Mouse (Mus musculus): ENCODE results near the gene Esp8. TPM values are rescaled to one million over a fixed set of nuclear protein-coding genes. Genes with fewer than 3 reads are reported as not detected.
"Not testable (repeated sequence)": the region's sequence is repeated elsewhere in the genome, so short reads cannot be mapped to it uniquely, and the experiment has no call there.

Gene Esp8
- polyA plus RNA-seq (2016; fragmentation: Nextera tagmentation; extraction: Ambion mirVana) = not detected in 2 replicates

GRCm38 (mm10) chr17:40519818-40520217 is at the start of gene Esp8:
Esp8 (plus strand) TSS chr17:40520022.
- Histone ChIP-seq H3K27me3 (replicated peaks) (no peaks in the 10 kb centered on the region), H3K36me3 (no peaks in the 10 kb centered on the region), H3K4me2 (no peak within 1 kb of the TSS), H3K4me1 (no peaks in the 10 kb centered on the region), H3K27ac (no peak within 1 kb of the TSS), H3K4me3 (no peak within 1 kb of the TSS), H3K9ac (no peak within 1 kb of the TSS), H3K9me3 (replicated peaks) (no peaks in the 10 kb centered on the region)
- WGBS (ENCODE audit: insufficient replicate concordance) = 50% methylated on average over 3 of the region's 3 CpGs
- ATAC-seq = no peak

GRCm38 (mm10) chr17:40483566-40483965 is 36.3 kb upstream of the Esp8 start:
- H3K4me3 ChIP-seq; H3K27me3 ChIP-seq (replicated peaks); ATAC-seq; H3K27ac ChIP-seq; H3K4me1 ChIP-seq; H3K36me3 ChIP-seq; H3K4me2 ChIP-seq; H3K9me3 ChIP-seq (replicated peaks); H3K9ac ChIP-seq: not testable (repeated sequence)
- 61% methylated on average over 10 of the region's 10 CpGs for WGBS (ENCODE audit: insufficient replicate concordance)

- H3K4me3 ChIP-seq; H3K36me3 ChIP-seq; H3K27ac ChIP-seq; H3K4me2 ChIP-seq; H3K4me1 ChIP-seq; H3K27me3 ChIP-seq (replicated peaks); ATAC-seq; H3K9ac ChIP-seq; H3K9me3 ChIP-seq (replicated peaks): not testable (repeated sequence)
- 71% methylated on average over 4 of the region's 4 CpGs for WGBS (ENCODE audit: insufficient replicate concordance)
These were observed 24.2 kb upstream of the Esp8 start for GRCm38 (mm10) chr17:40495468-40496185.

- H3K9ac ChIP-seq = no peak overlapping the region
- no peaks in the 10 kb centered on the region for H3K36me3 ChIP-seq
- no peaks in the 10 kb centered on the region for H3K4me1 ChIP-seq
- H3K27ac ChIP-seq = no peak overlapping the region
- H3K27me3 ChIP-seq (replicated peaks) = no peaks in the 10 kb centered on the region
- no peak overlapping the region for H3K4me3 ChIP-seq
- no peak for ATAC-seq
- no peak overlapping the region for H3K4me2 ChIP-seq
- 67% methylated on average over 3 of the region's 3 CpGs for WGBS (ENCODE audit: insufficient replicate concordance)
- no peaks in the 10 kb centered on the region for H3K9me3 ChIP-seq (replicated peaks)
These were observed 10.0 kb downstream of the Esp8 start for GRCm38 (mm10) chr17:40529813-40530212.

- no peak overlapping the region for H3K4me2 ChIP-seq
- no peak overlapping the region for H3K27ac ChIP-seq
- no peaks in the 10 kb centered on the region for H3K36me3 ChIP-seq
- no peaks in the 10 kb centered on the region for H3K4me1 ChIP-seq
- 60% methylated on average over 1 of the region's 1 CpGs for WGBS (ENCODE audit: insufficient replicate concordance)
- H3K9me3 ChIP-seq (replicated peaks) = no peaks in the 10 kb centered on the region
- H3K9ac ChIP-seq = no peak overlapping the region
- no peaks in the 10 kb centered on the region for H3K27me3 ChIP-seq (replicated peaks)
- no peak for ATAC-seq
- H3K4me3 ChIP-seq = no peak overlapping the region
These were observed 11.3 kb downstream of the Esp8 start for GRCm38 (mm10) chr17:40531147-40531546.

GRCm38 (mm10) chr17:40547005-40547404 is 27.2 kb downstream of the Esp8 start:
- not testable (repeated sequence) for H3K4me1 ChIP-seq; H3K9ac ChIP-seq; H3K9me3 ChIP-seq (replicated peaks); H3K36me3 ChIP-seq; H3K27ac ChIP-seq; H3K27me3 ChIP-seq (replicated peaks); H3K4me3 ChIP-seq; ATAC-seq; H3K4me2 ChIP-seq
- 53% methylated on average over 5 of the region's 5 CpGs for WGBS (ENCODE audit: insufficient replicate concordance)

GRCm38 (mm10) chr17:40553470-40553869 is 33.6 kb downstream of the Esp8 start:
- 69% methylated on average over 1 of the region's 1 CpGs for WGBS (ENCODE audit: insufficient replicate concordance)
- no peak overlapping the region for H3K4me3 ChIP-seq
- H3K4me1 ChIP-seq = no peaks in the 10 kb centered on the region
- no peaks in the 10 kb centered on the region for H3K36me3 ChIP-seq
- ATAC-seq = no peak
- H3K4me2 ChIP-seq = no peak overlapping the region
- no peak overlapping the region for H3K9ac ChIP-seq
- no peaks in the 10 kb centered on the region for H3K9me3 ChIP-seq (replicated peaks)
- H3K27me3 ChIP-seq (replicated peaks) = no peaks in the 10 kb centered on the region
- H3K27ac ChIP-seq = no peak overlapping the region

GRCm38 (mm10) chr17:40561207-40561606 is 41.4 kb downstream of the Esp8 start, which contains the start of gene Esp6:
Esp6 (plus strand) TSS chr17:40561507.
- Histone ChIP-seq H3K9me3 (replicated peaks) (no peaks in the 10 kb centered on the region), H3K4me3 (no peak within 1 kb of the TSS), H3K9ac (no peak within 1 kb of the TSS), H3K4me1 (no peaks in the 10 kb centered on the region), H3K27ac (no peak within 1 kb of the TSS), H3K36me3 (no peaks in the 10 kb centered on the region), H3K27me3 (replicated peaks) (no peaks in the 10 kb centered on the region), H3K4me2 (no peak within 1 kb of the TSS)
- 68% methylated on average over 5 of the region's 5 CpGs for WGBS (ENCODE audit: insufficient replicate concordance)
- ATAC-seq = no peak

Other genes starting within 250 kb of the Esp8 start
- gene Crisp1, start 200.8 kb upstream of the Esp8 start, polyA plus RNA-seq (2016; fragmentation: Nextera tagmentation; extraction: Ambion mirVana) = not detected in 2 replicates
- gene Esp6, start 41.5 kb downstream of the Esp8 start, polyA plus RNA-seq (2016; fragmentation: Nextera tagmentation; extraction: Ambion mirVana) = not detected in 2 replicates
- not detected in 2 replicates for gene Esp4, start 78.6 kb downstream of the Esp8 start, polyA plus RNA-seq (2016; fragmentation: Nextera tagmentation; extraction: Ambion mirVana)
- gene Esp3, start 112.1 kb downstream of the Esp8 start, polyA plus RNA-seq (2016; fragmentation: Nextera tagmentation; extraction: Ambion mirVana) = not detected in 2 replicates
- not detected in 2 replicates for gene Esp1, start 207.1 kb downstream of the Esp8 start, polyA plus RNA-seq (2016; fragmentation: Nextera tagmentation; extraction: Ambion mirVana)

Data from liver, embryonic 12.5 days (tissue).